Mouse (Mus musculus): ENCODE measurements around the gene Stk40.

- TF ChIP-seq POLR2A (IDR thresholded peaks at IDR 0.05; ENCODE audit: borderline replicate concordance, insufficient read depth, low read length) = no peak
- no peak for TF ChIP-seq CTCF (IDR thresholded peaks at IDR 0.05; ENCODE audit: borderline replicate concordance, insufficient read depth, low read depth, low read length)
These were observed 6.0 kb downstream of the Stk40 start for GRCm38 (mm10) chr4:126109613-126110373.
